Mouse (Mus musculus) myocyte (in vitro differentiated cells): ENCODE results near the gene Nf1. TPM values are rescaled to one million over a fixed set of nuclear protein-coding genes. Genes with fewer than 3 reads are reported as not detected.

ENCODE experiments used
- H3K27me3 ChIP-seq: one replicate; pipeline ENCODE4 v1.6.1; 2011; ENCODE audit not compliant: control insufficient read depth, insufficient read depth, insufficient read length
- H3K36me3 ChIP-seq: one replicate; pipeline ENCODE4 v1.6.1; 2011; ENCODE audit not compliant: control insufficient read depth, insufficient read depth
- H3K4me2 ChIP-seq: one replicate; pipeline ENCODE4 v1.6.1; 2011; ENCODE audit warnings: low read depth, control low read depth
- H3K4me3 ChIP-seq: one replicate; pipeline ENCODE4 v1.5.1; 2011; ENCODE audit warnings: mild to moderate bottlenecking, control low read depth, moderate library complexity
- H3K79me2 ChIP-seq: one replicate; pipeline ENCODE4 v1.6.1; 2011; ENCODE audit not compliant: control insufficient read depth, insufficient read depth
- H3ac ChIP-seq: one replicate; pipeline ENCODE4 v1.6.1; 2011; ENCODE audit not compliant: control insufficient read depth, insufficient read length
- CEBPB ChIP-seq: IDR thresholded peaks from 2 replicates; pipeline ENCODE4 v1.6.1; 2011; ENCODE audit warnings: mild to moderate bottlenecking, moderate library complexity; ENCODE audit not compliant: poor library complexity, insufficient read depth, severe bottlenecking
- E2F4 ChIP-seq: IDR thresholded peaks from one replicate; pipeline ENCODE4 v1.6.1; 2011; ENCODE audit warnings: mild to moderate bottlenecking, control low read depth, moderate library complexity; ENCODE audit not compliant: insufficient read depth
- MAX ChIP-seq: IDR thresholded peaks from one replicate; pipeline ENCODE4 v1.6.1; 2011; ENCODE audit warnings: low read depth, mild to moderate bottlenecking, control low read depth
- MYOD1 ChIP-seq, 3 experiments: IDR thresholded peaks; one replicate each; pipeline ENCODE4 v1.6.1; 2011; ENCODE audit warnings: control low read depth in 2 of 3, low read depth in 2 of 3, mild to moderate bottlenecking in 2 of 3, moderate library complexity in 1 of 3; ENCODE audit not compliant: insufficient read length in 2 of 3, control insufficient read depth in 1 of 3
- MYOG ChIP-seq, 3 experiments: IDR thresholded peaks; one replicate each; pipeline ENCODE4 v1.6.1; 2011; ENCODE audit warnings: control low read depth in 2 of 3, low read depth in 2 of 3, mild to moderate bottlenecking in 2 of 3; ENCODE audit not compliant: insufficient read length in 2 of 3, control insufficient read depth in 1 of 3, insufficient read depth in 1 of 3
- POLR2A ChIP-seq: IDR thresholded peaks from one replicate; pipeline ENCODE4 v1.6.1; 2011; ENCODE audit warnings: low read depth, mild to moderate bottlenecking, control low read depth, moderate library complexity; ENCODE audit not compliant: insufficient read length
- POLR2AphosphoS2 ChIP-seq: IDR thresholded peaks from one replicate; pipeline ENCODE4 v1.6.1; 2011; ENCODE audit warnings: low read depth, control low read depth; ENCODE audit not compliant: insufficient read length
- REST ChIP-seq: IDR thresholded peaks from one replicate; pipeline ENCODE4 v1.6.1; 2011; ENCODE audit warnings: mild to moderate bottlenecking, control low read depth, moderate library complexity; ENCODE audit not compliant: insufficient read depth, insufficient read length
- SRF ChIP-seq: IDR thresholded peaks from one replicate; pipeline ENCODE4 v1.6.1; 2011; ENCODE audit warnings: low read depth; ENCODE audit not compliant: control insufficient read depth, insufficient read length
- TCF12 ChIP-seq: IDR thresholded peaks from one replicate; pipeline ENCODE4 v1.6.1; 2011; ENCODE audit warnings: mild to moderate bottlenecking, control low read depth; ENCODE audit not compliant: poor library complexity, insufficient read depth, severe bottlenecking
- TCF3 ChIP-seq: IDR thresholded peaks from one replicate; pipeline ENCODE4 v1.6.1; 2011; ENCODE audit warnings: low read depth, control low read depth; ENCODE audit not compliant: insufficient read length
- USF1 ChIP-seq: IDR thresholded peaks from one replicate; pipeline ENCODE4 v1.6.1; 2011; ENCODE audit warnings: low read depth, mild to moderate bottlenecking, control low read depth, moderate library complexity
- polyA plus RNA-seq: library from polyadenylated mRNA; unstranded; fragments of >200 nt; fragmentation: generic; extraction: Trizol; gene quantifications from one replicate; pipeline ENCODE4 v1.2.1, GENCODE M21; 2012; ENCODE audit warnings: missing spikeins

The Nf1 gene
- polyA plus RNA-seq, 1 experiment, result 8.2 TPM

DNA sequence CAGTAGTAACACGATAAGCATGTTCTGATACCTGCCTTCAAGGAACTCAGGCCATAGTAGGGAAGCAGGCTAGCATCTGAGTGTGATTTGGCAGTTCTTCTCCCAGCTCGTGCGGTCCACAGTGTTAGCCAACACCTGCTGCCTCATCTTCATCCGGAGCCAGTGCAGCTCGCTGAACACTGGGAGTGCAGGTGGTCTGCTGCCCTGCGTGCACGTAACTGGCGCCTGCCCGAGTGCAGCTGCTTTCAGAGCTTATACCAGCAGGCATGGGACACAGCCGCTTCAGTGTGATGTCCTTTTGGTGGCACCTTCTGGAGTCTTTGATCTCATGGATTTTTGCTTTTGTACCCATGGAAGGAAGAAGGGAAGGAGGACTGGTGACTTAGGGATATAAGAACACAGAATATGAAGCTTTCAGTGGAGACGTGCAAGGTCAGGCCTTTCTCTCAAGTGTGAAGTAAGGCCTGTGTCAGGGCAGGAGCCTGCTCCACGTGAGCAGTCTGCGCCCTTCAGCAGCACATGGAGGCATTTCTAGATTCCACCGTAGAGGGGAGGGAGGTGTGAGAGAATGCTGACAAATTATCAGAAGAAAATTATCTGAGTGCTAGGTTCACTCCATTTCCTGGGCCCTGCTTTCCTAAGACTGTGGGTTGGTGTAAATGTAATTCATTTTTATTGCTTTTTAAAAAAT lies 236.0 kb downstream of the Nf1 start:
- TF ChIP-seq MAX (no peak), CEBPB (no peak), TCF3 (no peak), E2F4 (no peak), MYOD1 (IDR thresholded peaks at IDR 0.05; ENCODE audit: control insufficient read depth in 1 of 3, insufficient read length in 2 of 3, low read depth in 2 of 3) (no peak)
- no peak overlapping the region for H3ac ChIP-seq
- H3K4me3 ChIP-seq, result no peak overlapping the region
- H3K79me2 ChIP-seq, result no peaks in the 10 kb centered on the region
- no peak overlapping the region for H3K4me2 ChIP-seq
- no peaks in the 10 kb centered on the region for H3K27me3 ChIP-seq
- peaks cover 31% of the 10 kb centered on the region for H3K36me3 ChIP-seq

DNA sequence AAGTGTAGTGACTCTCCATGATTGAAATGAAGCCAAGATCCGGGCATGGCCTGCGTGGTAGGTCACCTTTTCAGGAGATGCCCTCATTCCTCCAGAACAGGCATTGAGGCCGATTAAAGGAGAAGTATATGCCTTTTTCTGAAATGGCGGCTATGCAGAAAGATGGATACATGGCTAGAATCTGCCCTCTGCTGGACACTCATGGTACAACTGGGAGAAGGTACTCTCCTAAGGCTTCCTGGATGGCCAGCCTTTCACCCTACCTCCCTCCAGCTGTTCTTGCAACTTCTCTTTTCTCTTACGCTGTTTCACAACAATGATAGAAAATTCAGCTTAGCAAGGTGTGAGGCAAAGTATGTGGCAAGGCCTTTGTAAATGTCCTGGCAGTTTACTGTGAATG lies 238.2 kb downstream of the Nf1 start:
- TF ChIP-seq SRF (no peak), REST (no peak), CEBPB (no peak), MAX (no peak), E2F4 (no peak), TCF3 (no peak), TCF12 (no peak), MYOG (IDR thresholded peaks at IDR 0.05; ENCODE audit: control insufficient read depth in 1 of 3, insufficient read depth in 1 of 3, insufficient read length in 2 of 3, low read depth in 2 of 3) (no peak), POLR2A (no peak), MYOD1 (IDR thresholded peaks at IDR 0.05; ENCODE audit: control insufficient read depth in 1 of 3, insufficient read length in 2 of 3, low read depth in 2 of 3) (no peak), POLR2AphosphoS2 (no peak), USF1 (no peak)
- peaks cover 17% of the 10 kb centered on the region for H3K36me3 ChIP-seq
- no peaks in the 10 kb centered on the region for H3K79me2 ChIP-seq

DNA sequence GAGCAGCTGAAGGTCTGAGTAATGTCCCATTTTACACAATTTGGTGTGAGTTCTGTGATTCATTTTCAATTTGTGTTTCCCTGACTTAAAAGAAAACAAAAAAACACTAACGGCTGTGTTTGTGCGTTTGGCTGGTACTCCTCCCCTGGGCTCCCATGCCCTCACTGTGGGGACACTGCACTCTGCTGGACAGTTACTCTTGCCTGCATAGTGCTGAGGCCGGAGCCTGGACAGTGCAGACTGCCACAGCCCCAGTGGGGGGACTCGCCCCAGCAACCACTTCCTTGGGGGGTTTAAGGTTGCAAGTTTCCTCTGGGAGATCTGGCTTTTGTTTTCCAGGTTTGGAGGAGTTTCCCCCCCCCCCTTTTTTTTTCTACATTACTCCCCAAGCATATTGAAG lies 241.2 kb downstream of the Nf1 start:
- no peak overlapping the region for H3K4me3 ChIP-seq
- TF ChIP-seq REST, result no peak
- no peak for TF ChIP-seq TCF3
- no peak for TF ChIP-seq CEBPB
- TF ChIP-seq SRF, result no peak
- TF ChIP-seq MYOG (IDR thresholded peaks at IDR 0.05; ENCODE audit: control insufficient read depth in 1 of 3, insufficient read depth in 1 of 3, insufficient read length in 2 of 3, low read depth in 2 of 3), result no peak
- no peak for TF ChIP-seq E2F4
- TF ChIP-seq MAX, result no peak
- TF ChIP-seq MYOD1 (IDR thresholded peaks at IDR 0.05; ENCODE audit: control insufficient read depth in 1 of 3, insufficient read length in 2 of 3, low read depth in 2 of 3), result no peak
- TF ChIP-seq TCF12, result no peak
- TF ChIP-seq USF1, result no peak
- TF ChIP-seq POLR2A, result no peak
- TF ChIP-seq POLR2AphosphoS2, result no peak
- peaks cover 7% of the 10 kb centered on the region for H3K36me3 ChIP-seq
- no peaks in the 10 kb centered on the region for H3K27me3 ChIP-seq
- H3K4me2 ChIP-seq, result peak overlapping the region; percentile 2
- no peak overlapping the region for H3ac ChIP-seq
- H3K79me2 ChIP-seq, result no peaks in the 10 kb centered on the region

More for the DNA sequence above, 238.2 kb downstream of the Nf1 start:
- no peaks in the 10 kb centered on the region for H3K27me3 ChIP-seq
- no peak overlapping the region for H3ac ChIP-seq
- H3K4me3 ChIP-seq, result no peak overlapping the region
- H3K4me2 ChIP-seq, result no peak overlapping the region

DNA sequence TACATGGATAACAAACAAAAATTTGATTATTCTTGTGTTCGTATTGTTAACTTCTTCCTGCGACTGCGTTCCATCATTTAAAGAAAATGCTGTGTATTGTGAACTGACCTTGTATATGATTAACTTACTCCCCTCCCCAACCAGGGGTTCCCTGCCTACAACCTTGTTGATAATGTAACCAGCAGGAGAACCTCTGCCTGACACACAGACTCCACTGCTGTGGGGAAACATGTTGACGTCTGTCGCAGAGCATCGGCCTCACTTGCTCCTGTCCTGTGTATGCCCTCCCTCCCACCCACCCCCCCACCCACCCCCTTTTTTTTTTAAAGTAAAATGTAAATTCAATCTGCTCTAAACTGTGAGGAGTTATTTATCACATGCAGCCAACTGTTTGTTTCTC lies 241.8 kb downstream of the Nf1 start:
- no peak overlapping the region for H3ac ChIP-seq
- no peaks in the 10 kb centered on the region for H3K79me2 ChIP-seq
- H3K36me3 ChIP-seq, result peaks cover 6% of the 10 kb centered on the region
- H3K4me2 ChIP-seq, result no peak overlapping the region
- no peaks in the 10 kb centered on the region for H3K27me3 ChIP-seq
- TF ChIP-seq TCF3 (no peak), SRF (no peak)
- no peak overlapping the region for H3K4me3 ChIP-seq

GRCm38 (mm10) chr11:79584191-79584590 lies 244.7 kb downstream of the Nf1 start:
- peaks cover 5% of the 10 kb centered on the region for H3K27me3 ChIP-seq
- no peak overlapping the region for H3ac ChIP-seq
- H3K4me3 ChIP-seq, result no peak overlapping the region
- H3K79me2 ChIP-seq, result no peaks in the 10 kb centered on the region
- TF ChIP-seq POLR2A (no peak), MYOD1 (IDR thresholded peaks at IDR 0.05; ENCODE audit: control insufficient read depth in 1 of 3, insufficient read length in 2 of 3, low read depth in 2 of 3) (no peak), MAX (no peak), POLR2AphosphoS2 (no peak), USF1 (no peak), SRF (no peak)
- no peaks in the 10 kb centered on the region for H3K36me3 ChIP-seq
- H3K4me2 ChIP-seq, result no peak overlapping the region
